Mouse (Mus musculus) layer of hippocampus, adult 2 months (tissue): Measurements from ENCODE around the gene Tmprss11e. TPM values are rescaled to one million over a fixed set of nuclear protein-coding genes. Genes with fewer than 3 reads are reported as not detected.
A peak's percentile ranks its signal among the peaks of the same experiment; 100 is the strongest.

ENCODE experiments used
- DNase-seq, 2 experiments: peaks; one replicate each; pipeline ENCODE4 v3.0.0; 2022; ENCODE audit warnings: low spot score in 2 of 2
- H3K27ac ChIP-seq: fragments of 200-600 bp; 2 replicates; pipeline ENCODE4 v1.8.1; 2022
- H3K4me3 ChIP-seq: fragments of 200-600 bp; 2 replicates; pipeline ENCODE4 v1.8.1; 2022; ENCODE audit warnings: mild to moderate bottlenecking
- CTCF ChIP-seq: fragments of 200-600 bp; conservative IDR thresholded peaks from 2 replicates; pipeline ENCODE4 v1.8.1; 2022; ENCODE audit warnings: antibody characterized with exemption, mild to moderate bottlenecking, moderate library complexity
- long read RNA-seq, 2 experiments: library from polyadenylated mRNA; stranded (forward); transcript quantifications; one replicate each; pipeline ENCODE4 v2.0.0; 2021; ENCODE audit warnings: borderline mapping rate in 2 of 2
- total RNA-seq, 2 experiments: library from RNA; stranded (reverse); gene quantifications; 2 replicates each; pipeline ENCODE4 v1.2.3; 2021

Gene Tmprss11e
- not detected for total RNA-seq
- long read RNA-seq, experiment 1, result 0 reads
- long read RNA-seq, experiment 2, result 0 reads

- TF ChIP-seq CTCF, result no peak
- DNase-seq, result no peak
Measured at GRCm38 (mm10) chr5:86745715-86746114, at the start of gene Tmprss11e. Tmprss11e (minus strand) TSS chr5:86745815.

GRCm38 (mm10) chr5:86792807-86793206 lies 47.2 kb upstream of the Tmprss11e start:
- H3K4me3 ChIP-seq, result no peak overlapping the region
- DNase-seq, result no peak
- H3K27ac ChIP-seq, result no peak overlapping the region
- TF ChIP-seq CTCF, result no peak

More at GRCm38 (mm10) chr5:86745715-86746114, at the start of gene Tmprss11e:
- no peak within 1 kb of the TSS for H3K4me3 ChIP-seq
- H3K27ac ChIP-seq, result no peak within 1 kb of the TSS

- H3K4me3 ChIP-seq, result no peak overlapping the region
- DNase-seq, result no peak
- no peak overlapping the region for H3K27ac ChIP-seq
- no peak for TF ChIP-seq CTCF
Measured at GRCm38 (mm10) chr5:86792249-86792648, 46.6 kb upstream of the Tmprss11e start.

DNA sequence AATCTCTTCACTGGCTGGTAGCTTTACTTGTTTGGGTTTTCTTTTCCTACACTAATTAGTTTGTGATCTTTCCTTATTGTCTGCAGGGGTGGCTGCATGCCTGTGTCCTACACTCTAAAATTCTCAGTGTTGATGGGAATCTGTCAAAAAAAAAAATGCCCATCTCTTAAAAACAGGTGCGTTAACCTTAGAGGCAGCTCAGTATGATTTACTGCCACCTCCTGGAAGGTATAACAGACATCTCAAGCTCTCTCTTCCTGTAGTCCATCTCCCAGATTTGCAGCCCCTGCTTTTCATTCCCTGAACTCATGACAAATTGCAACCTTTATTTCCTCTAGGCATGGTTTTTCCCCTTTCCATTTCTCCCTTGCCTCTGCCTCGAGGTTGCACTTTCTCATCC lies 44.3 kb upstream of the Tmprss11e start:
- DNase-seq, result no peak
- no peak for TF ChIP-seq CTCF
- Histone ChIP-seq H3K4me3 (no peak overlapping the region), H3K27ac (no peak overlapping the region)

- no peak for TF ChIP-seq CTCF
- H3K4me3 ChIP-seq, result no peak overlapping the region
- H3K27ac ChIP-seq, result no peak overlapping the region
- DNase-seq, result no peak
Measured at GRCm38 (mm10) chr5:86786798-86787197, 41.2 kb upstream of the Tmprss11e start.

DNA sequence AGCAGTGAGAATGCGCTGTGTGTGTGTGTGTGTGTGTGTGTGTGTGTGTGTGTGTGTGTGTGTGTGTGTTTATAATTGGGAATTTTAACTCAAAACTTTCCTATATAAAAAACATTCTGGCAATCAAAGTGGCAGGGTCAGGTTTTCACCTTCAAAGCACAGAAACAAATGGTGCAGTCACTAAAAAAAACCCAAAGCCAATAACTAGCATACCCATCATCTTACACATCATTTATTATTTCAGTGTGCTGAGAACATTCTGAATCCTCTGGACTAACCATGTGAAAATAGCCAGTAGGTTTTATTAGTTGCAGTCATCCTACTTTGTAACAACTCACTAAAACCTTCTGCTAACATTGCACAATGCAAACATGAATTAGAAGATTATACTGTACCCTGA lies 38.6 kb upstream of the Tmprss11e start:
- H3K27ac ChIP-seq, result no peak overlapping the region
- no peak overlapping the region for H3K4me3 ChIP-seq
- no peak for DNase-seq
- no peak for TF ChIP-seq CTCF

DNA sequence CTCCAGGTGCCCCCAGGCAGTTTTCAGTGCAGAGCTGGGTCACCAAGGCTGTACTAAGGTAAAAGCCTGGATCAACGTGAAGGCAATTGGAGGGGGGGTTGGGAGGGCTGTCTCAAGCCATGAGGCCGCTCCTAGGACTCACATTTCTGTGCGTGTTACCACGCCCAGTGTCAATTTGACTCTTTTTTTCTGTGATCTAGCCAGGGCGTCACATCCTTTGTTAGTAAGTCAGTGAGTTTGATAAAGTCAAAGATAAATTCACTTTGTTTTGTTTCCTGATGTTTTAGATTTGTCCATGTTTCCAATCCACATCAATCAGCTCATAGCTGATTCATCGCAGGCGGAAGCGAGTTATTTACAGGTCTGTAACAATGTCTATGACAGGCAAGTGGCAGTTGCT lies 37.4 kb upstream of the Tmprss11e start:
- Histone ChIP-seq H3K27ac (no peak overlapping the region), H3K4me3 (no peak overlapping the region)
- no peak for DNase-seq
- no peak for TF ChIP-seq CTCF

GRCm38 (mm10) chr5:86778471-86778870 lies 32.9 kb upstream of the Tmprss11e start:
- H3K4me3 ChIP-seq, result no peak overlapping the region
- DNase-seq, result no peak
- no peak for TF ChIP-seq CTCF

DNA sequence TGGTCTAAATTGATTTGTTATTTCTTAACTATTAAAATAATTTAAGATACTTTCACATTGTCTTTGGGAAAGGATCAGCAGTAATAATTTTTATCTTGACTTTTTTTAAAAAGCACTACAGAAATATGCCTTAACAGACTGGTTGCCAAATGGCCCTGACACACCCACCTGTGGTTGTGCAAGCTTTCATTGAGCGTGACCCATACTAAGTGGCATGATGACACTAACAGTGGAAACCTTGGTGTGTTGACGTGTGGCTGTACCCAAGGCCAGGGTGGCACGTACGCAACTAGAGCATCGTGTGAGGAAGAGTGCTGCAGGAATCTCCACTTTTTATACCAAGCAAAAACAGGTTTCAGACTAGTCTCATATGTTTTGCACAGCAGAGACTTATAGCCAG lies 31.3 kb upstream of the Tmprss11e start:
- H3K27ac ChIP-seq, result no peak overlapping the region
- no peak for DNase-seq
- no peak overlapping the region for H3K4me3 ChIP-seq
- TF ChIP-seq CTCF, result no peak

More at GRCm38 (mm10) chr5:86778471-86778870, 32.9 kb upstream of the Tmprss11e start:
- H3K27ac ChIP-seq, result no peak overlapping the region

GRCm38 (mm10) chr5:86771010-86771409 lies 25.4 kb upstream of the Tmprss11e start:
- TF ChIP-seq CTCF, result peak; percentile 32
- H3K4me3 ChIP-seq, result no peak overlapping the region
- H3K27ac ChIP-seq, result no peak overlapping the region
- DNase-seq, result no peak

GRCm38 (mm10) chr5:86769015-86769658 lies 23.5 kb upstream of the Tmprss11e start:
- TF ChIP-seq CTCF, result no peak

GRCm38 (mm10) chr5:86742796-86743195 lies 2.8 kb downstream of the Tmprss11e start:
- Histone ChIP-seq H3K27ac (no peak overlapping the region), H3K4me3 (no peak overlapping the region)
- no peak for DNase-seq
- no peak for TF ChIP-seq CTCF

More at GRCm38 (mm10) chr5:86769015-86769658, 23.5 kb upstream of the Tmprss11e start:
- H3K4me3 ChIP-seq, result no peak overlapping the region
- no peak for DNase-seq
- H3K27ac ChIP-seq, result no peak overlapping the region

DNA sequence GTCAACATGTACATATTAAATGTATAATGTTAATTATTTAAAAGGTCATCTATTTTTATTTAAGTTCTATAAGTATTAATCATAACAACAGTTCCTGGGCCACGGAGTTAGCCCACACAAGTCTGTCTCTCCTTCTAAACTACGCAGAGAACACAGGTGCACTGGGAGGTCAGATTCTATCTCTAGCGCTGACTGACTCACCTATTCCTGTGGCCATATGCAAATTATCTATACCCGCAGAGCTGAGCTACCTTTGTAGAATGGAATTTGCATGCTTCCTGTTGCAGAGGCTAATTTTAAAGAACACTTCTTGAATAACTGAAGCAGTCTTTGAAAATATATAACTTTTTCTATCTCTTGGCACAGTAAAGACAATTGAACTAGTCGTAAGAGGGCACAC lies 4.5 kb downstream of the Tmprss11e start:
- no peak for DNase-seq
- TF ChIP-seq CTCF, result no peak
- no peak overlapping the region for H3K4me3 ChIP-seq

GRCm38 (mm10) chr5:86735808-86736207 lies 9.8 kb downstream of the Tmprss11e start:
- Histone ChIP-seq H3K4me3 (no peak overlapping the region), H3K27ac (no peak overlapping the region)
- DNase-seq, result no peak
- TF ChIP-seq CTCF, result no peak

More for the DNA sequence above, 4.5 kb downstream of the Tmprss11e start:
- H3K27ac ChIP-seq, result no peak overlapping the region

- no peak for DNase-seq
- Histone ChIP-seq H3K27ac (no peak overlapping the region), H3K4me3 (no peak overlapping the region)
- no peak for TF ChIP-seq CTCF
Measured at GRCm38 (mm10) chr5:86730587-86730986, 15.0 kb downstream of the Tmprss11e start.
